Mouse (Mus musculus) limb, embryonic 14.5 days (tissue): ENCODE measurements around the gene Rptor. TPM values are rescaled to one million over a fixed set of nuclear protein-coding genes. Genes with fewer than 3 reads are reported as not detected.

ENCODE experiments used
- ATAC-seq: fragments of 200-750 bp; cut with Nextera tagmentation; 2 replicates; pipeline ENCODE4 v1.8.0; 2017; ENCODE audit warnings: low read depth, moderate number of reproducible peaks, moderate TSS enrichment; ENCODE audit not compliant: low FRiP score
- DNase-seq: peaks from one replicate; pipeline ENCODE4 v3.0.0-alpha.2; 2015; ENCODE audit warnings: low spot score
- H3K27ac ChIP-seq: fragments of 300-500 bp; sonication (generic); replicated peaks from 2 replicates; pipeline ENCODE4 v1.5.1; 2014; ENCODE audit warnings: low read depth, mild to moderate bottlenecking, low read length, moderate library complexity, mixed read lengths
- H3K27me3 ChIP-seq: fragments of 300-500 bp; sonication (generic); 2 replicates; pipeline ENCODE4 v1.6.1; 2014; ENCODE audit warnings: low read length, mixed read lengths; ENCODE audit not compliant: control insufficient read depth, insufficient read depth
- H3K36me3 ChIP-seq: fragments of 300-500 bp; sonication (generic); 2 replicates; pipeline ENCODE4 v1.6.1; 2014; ENCODE audit warnings: mild to moderate bottlenecking, low read length, moderate library complexity, mixed read lengths; ENCODE audit not compliant: control insufficient read depth, insufficient read depth
- H3K4me1 ChIP-seq: fragments of 300-500 bp; sonication (generic); 2 replicates; pipeline ENCODE4 v1.6.1; 2014; ENCODE audit warnings: antibody characterized with exemption, low read length, mixed read lengths; ENCODE audit not compliant: control insufficient read depth, insufficient read depth
- H3K4me2 ChIP-seq: fragments of 300-500 bp; sonication (generic); replicated peaks from 2 replicates; pipeline ENCODE4 v1.6.1; 2014; ENCODE audit warnings: low read depth, mild to moderate bottlenecking, low read length, moderate library complexity; ENCODE audit not compliant: severe bottlenecking
- H3K4me3 ChIP-seq: fragments of 300-500 bp; sonication (generic); replicated peaks from 2 replicates; pipeline ENCODE4 v1.5.1; 2014; ENCODE audit warnings: low read length
- H3K9ac ChIP-seq: fragments of 300-500 bp; sonication (generic); 2 replicates; pipeline ENCODE4 v1.6.1; 2014; ENCODE audit warnings: mild to moderate bottlenecking, low read depth, low read length, moderate library complexity; ENCODE audit not compliant: severe bottlenecking
- H3K9me3 ChIP-seq: fragments of 300-500 bp; sonication (generic); 2 replicates; pipeline ENCODE4 v1.6.1; 2016; ENCODE audit warnings: low read length; ENCODE audit not compliant: control insufficient read depth
- POLR2A ChIP-seq: fragments of 200-500 bp; IDR thresholded peaks from 2 replicates; pipeline ENCODE4 v1.8.0; 2012; ENCODE audit warnings: inconsistent platforms, mild to moderate bottlenecking, moderate library complexity, borderline replicate concordance; ENCODE audit not compliant: insufficient read depth, insufficient read length; ENCODE audit errors: extremely low read depth
- WGBS: fragments of 180-500 bp; shearing (Covaris S2); extraction: QIAGEN DNeasy Blood & Tissue Kit; methylation state at CpG from one replicate; pipeline ENCODE4 v1.1.7; 2014; 5-methylcytosine and 5-hydroxymethylcytosine counted together
- polyA plus RNA-seq, 2 experiments: library from polyadenylated mRNA; depleted of rRNA in 1 of 2; stranded (reverse) in 1 of 2; unstranded in 1 of 2; fragments of >200 nt; fragmentation: Nextera tagmentation in 1 of 2; extraction: Ambion mirVana in 1 of 2; gene quantifications; 2 replicates each; pipeline versions ENCODE4 v1.2.1 to v1.2.3; 2012 to 2014

Gene Rptor
- polyA plus RNA-seq, 2 experiments, result 13.7 to 24.3 TPM

DNA sequence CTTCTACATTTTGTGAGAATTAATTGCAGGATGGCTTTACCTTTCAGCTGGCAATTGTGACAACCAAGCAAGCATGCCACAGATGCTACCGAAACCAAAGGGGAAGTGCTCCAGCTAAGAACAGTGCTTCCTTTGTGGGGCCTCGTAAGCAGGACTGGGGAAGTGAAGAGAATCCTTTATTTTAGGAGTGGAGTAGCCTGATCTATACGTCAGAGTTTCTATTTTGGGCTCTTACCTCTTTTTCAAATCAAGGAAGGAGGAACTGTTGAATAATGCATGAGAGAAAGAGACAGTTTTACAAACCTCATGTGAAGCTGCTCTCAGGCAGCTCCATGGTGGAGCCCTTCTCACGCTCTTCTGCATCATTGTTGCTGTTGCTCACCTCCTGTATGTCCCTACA lies 106.5 kb downstream of the Rptor start:
- WGBS, result 63% methylated on average over 4 of the region's 4 CpGs

DNA sequence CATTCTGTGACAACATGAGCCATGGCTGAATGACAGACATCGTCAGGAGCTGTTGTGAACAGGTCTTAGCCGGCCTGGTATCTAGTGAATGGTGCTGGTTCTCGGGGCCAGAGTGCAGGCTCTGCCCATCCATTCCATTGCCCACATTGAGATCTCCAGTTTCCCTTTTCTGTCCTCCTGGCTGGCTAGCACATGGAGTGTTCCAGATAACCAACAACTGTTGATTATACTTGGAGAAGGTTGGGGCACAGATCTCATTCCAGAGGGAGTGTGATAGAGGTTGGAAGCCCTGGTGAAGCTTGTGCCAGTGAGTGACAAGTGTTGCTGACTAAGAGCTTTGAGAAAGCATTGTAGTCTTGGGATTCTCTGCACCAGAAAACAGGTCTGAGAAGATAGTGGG lies 107.6 kb downstream of the Rptor start:
- TF ChIP-seq POLR2A, result no peak
- Histone ChIP-seq H3K4me2 (no peak overlapping the region), H3K27ac (no peak overlapping the region), H3K4me3 (no peak overlapping the region), H3K9me3 (no peaks in the 10 kb centered on the region), H3K36me3 (no peaks in the 10 kb centered on the region), H3K9ac (no peak overlapping the region), H3K4me1 (no peaks in the 10 kb centered on the region; the same call in 1 of the 2 replicates), H3K27me3 (no peaks in the 10 kb centered on the region)
- 98% methylated on average over 3 of the region's 3 CpGs for WGBS
- ATAC-seq, result no peak
- DNase-seq, result no peak

More for the DNA sequence above, 106.5 kb downstream of the Rptor start:
- DNase-seq (no peak), ATAC-seq (no peak)
- Histone ChIP-seq H3K9me3 (no peaks in the 10 kb centered on the region), H3K9ac (0 out of 2 replicates have a peak overlapping the region, but pooled peaks have one; percentile 21), H3K27ac (no peak overlapping the region), H3K4me2 (no peak overlapping the region), H3K4me3 (no peak overlapping the region), H3K36me3 (no peaks in the 10 kb centered on the region), H3K27me3 (no peaks in the 10 kb centered on the region), H3K4me1 (no peaks in the 10 kb centered on the region; the same call in 1 of the 2 replicates)
- TF ChIP-seq POLR2A, result no peak

DNA sequence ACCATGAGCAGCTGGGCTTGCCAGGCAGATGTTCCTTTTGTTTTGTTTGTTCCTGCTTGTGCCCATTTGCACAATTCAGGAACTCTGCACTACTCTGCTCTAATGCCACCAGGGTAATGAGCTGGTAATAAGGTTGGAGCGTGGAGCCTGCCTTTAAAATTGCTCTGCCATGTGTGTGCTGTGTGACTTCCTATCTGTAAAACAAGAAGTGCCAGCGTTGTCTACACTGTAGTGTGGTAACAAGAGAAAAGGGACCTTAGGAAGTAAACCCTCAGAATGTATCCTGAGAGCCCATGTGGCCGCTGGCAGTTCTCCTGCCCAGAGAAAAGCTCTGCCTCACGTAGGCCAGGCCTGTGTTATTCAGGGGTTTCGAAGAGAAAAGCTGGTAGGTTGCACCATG lies 108.1 kb downstream of the Rptor start:
- 82% methylated on average over 5 of the region's 5 CpGs for WGBS
- ATAC-seq, result no peak
- DNase-seq, result no peak

DNA sequence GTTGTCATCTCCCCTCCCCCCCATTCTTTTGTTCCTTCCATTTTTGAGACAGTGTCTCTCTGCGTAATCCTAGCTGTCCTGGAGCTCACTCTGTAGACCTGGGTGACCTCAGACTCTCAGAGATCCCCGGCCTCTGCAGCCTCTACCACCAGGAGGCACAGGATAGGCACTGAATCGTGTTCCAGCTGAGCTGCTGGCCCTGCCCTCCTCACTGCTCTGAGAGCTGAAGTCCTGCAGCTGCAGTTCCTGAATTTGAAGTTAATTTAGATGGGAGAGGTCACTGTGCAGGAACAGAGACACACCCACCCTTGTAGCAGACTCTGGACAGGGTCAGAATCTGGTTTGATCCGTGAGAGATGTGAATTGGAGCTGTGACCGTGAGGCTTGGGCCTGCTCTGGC lies 112.7 kb downstream of the Rptor start:
- Histone ChIP-seq H3K27me3 (no peaks in the 10 kb centered on the region), H3K9me3 (peaks cover 4% of the 10 kb centered on the region; the same call in 1 of the 2 replicates), H3K27ac (no peak overlapping the region), H3K4me1 (no peaks in the 10 kb centered on the region; the same call in 1 of the 2 replicates), H3K4me3 (no peak overlapping the region), H3K9ac (no peak overlapping the region), H3K4me2 (no peak overlapping the region), H3K36me3 (no peaks in the 10 kb centered on the region)
- TF ChIP-seq POLR2A, result no peak
- no peak for DNase-seq
- no peak for ATAC-seq
- WGBS, result 66% methylated on average over 5 of the region's 5 CpGs

More for the DNA sequence above, 108.1 kb downstream of the Rptor start:
- no peak overlapping the region for H3K4me2 ChIP-seq
- no peak overlapping the region for H3K9ac ChIP-seq
- H3K4me3 ChIP-seq, result no peak overlapping the region
- TF ChIP-seq POLR2A, result no peak
- no peak overlapping the region for H3K27ac ChIP-seq
- no peaks in the 10 kb centered on the region; the same call in 1 of the 2 replicates for H3K4me1 ChIP-seq
- no peaks in the 10 kb centered on the region for H3K36me3 ChIP-seq
- H3K9me3 ChIP-seq, result no peaks in the 10 kb centered on the region
- no peaks in the 10 kb centered on the region for H3K27me3 ChIP-seq

DNA sequence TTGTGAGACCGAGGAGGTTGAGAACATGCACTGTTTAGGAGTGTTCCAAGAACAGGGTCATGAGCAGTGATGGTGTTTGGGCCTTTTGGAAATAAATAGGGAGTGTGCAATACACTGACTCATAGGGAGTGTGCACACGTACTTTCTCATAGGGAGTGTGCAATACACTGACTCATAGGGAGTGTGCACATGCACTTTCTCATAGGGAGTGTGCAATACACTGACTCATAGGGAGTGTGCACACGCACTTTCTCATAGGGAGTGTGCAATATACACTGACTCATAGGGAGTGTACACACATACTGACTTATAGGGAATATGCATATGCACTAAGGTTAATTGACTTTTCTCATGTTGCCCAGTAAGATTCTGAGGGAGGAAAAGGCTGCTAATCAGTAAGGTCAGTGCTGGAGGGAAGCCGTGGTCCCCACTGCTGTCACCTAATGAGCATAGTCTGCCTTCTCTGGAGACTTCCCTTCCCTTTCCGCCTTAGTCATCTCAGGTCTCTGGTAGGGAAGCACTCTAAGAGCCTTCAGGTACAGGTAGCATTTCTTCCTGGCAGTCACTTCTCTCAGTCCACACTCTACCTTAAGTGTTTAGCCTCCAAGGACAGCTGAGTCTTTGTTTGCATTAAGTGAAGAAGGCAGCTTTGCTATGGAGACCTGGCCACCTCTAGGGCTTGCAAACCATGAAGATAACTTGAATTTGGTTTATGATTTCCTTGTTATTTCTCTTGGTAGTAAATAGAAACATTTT lies 113.3 kb downstream of the Rptor start:
- H3K4me2 ChIP-seq, result no peak overlapping the region
- no peaks in the 10 kb centered on the region for H3K36me3 ChIP-seq
- no peaks in the 10 kb centered on the region for H3K27me3 ChIP-seq
- DNase-seq, result no peak
- H3K4me3 ChIP-seq, result no peak overlapping the region
- no peak overlapping the region for H3K9ac ChIP-seq
- no peaks in the 10 kb centered on the region; the same call in 1 of the 2 replicates for H3K4me1 ChIP-seq
- whole genome bisulfite sequencing, result 88% methylated on average over 5 of the region's 5 CpGs
- ATAC-seq, result no peak
- no peak overlapping the region for H3K27ac ChIP-seq
- no peak for TF ChIP-seq POLR2A
- peaks cover 4% of the 10 kb centered on the region; the same call in 1 of the 2 replicates for H3K9me3 ChIP-seq
